Mouse (Mus musculus): ENCODE measurements around the gene Kcnh4. TPM values are rescaled to one million over a fixed set of nuclear protein-coding genes. Genes with fewer than 3 reads are reported as not detected.

Kcnh4 gene
- polyA plus RNA-seq, 1 experiment from 2014 or later = 1.1 TPM

GRCm38 (mm10) chr11:100784286-100784685 is 24.5 kb upstream of the Kcnh4 start:
- Histone ChIP-seq H3K27ac (replicated peaks) (no peak overlapping the region), H3K9ac (no peak overlapping the region), H3K4me1 (0 out of 2 replicates have a peak, but pooled peaks cover under 1% of the 10 kb centered on the region), H3K27me3 (no peaks in the 10 kb centered on the region), H3K36me3 (peaks cover 49% of the 10 kb centered on the region), H3K4me3 (replicated peaks) (no peak overlapping the region), H3K4me2 (replicated peaks) (no peak overlapping the region), H3K9me3 (replicated peaks) (no peaks in the 10 kb centered on the region)
- ATAC-seq (ENCODE audit: insufficient number of reproducible peaks, low FRiP score, low TSS enrichment, low read depth) = no peak
- WGBS = 80% methylated on average over 8 of the region's 8 CpGs

DNA sequence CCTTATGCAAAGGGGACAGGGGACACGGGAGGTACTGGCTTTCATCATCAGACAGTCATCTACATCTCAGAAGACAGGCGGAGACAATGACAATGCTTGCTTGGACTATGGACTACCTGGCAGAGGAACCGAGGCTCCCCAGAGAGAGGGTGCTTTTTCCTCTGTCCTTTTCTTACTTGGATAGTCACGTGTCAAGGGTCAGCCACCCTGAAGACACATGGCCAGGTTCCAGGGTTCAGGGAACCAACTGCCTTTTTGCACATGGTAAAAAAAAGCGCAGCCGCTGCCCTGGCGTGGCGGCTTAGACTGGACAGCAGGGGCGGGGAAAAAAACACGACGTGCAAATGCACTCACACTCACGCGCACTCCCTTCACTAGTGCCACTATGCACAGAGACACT is 22.8 kb upstream of the Kcnh4 start:
- peaks cover 42% of the 10 kb centered on the region for H3K36me3 ChIP-seq
- no peak overlapping the region for H3K4me2 ChIP-seq (replicated peaks)
- WGBS = 88% methylated on average over 13 of the region's 13 CpGs
- no peaks in the 10 kb centered on the region for H3K4me1 ChIP-seq
- ATAC-seq (ENCODE audit: insufficient number of reproducible peaks, low FRiP score, low TSS enrichment, low read depth) = no peak
- H3K4me3 ChIP-seq (replicated peaks) = no peak overlapping the region
- no peak overlapping the region for H3K27ac ChIP-seq (replicated peaks)
- no peak overlapping the region for H3K9ac ChIP-seq
- no peaks in the 10 kb centered on the region for H3K27me3 ChIP-seq
- no peaks in the 10 kb centered on the region for H3K9me3 ChIP-seq (replicated peaks)

DNA sequence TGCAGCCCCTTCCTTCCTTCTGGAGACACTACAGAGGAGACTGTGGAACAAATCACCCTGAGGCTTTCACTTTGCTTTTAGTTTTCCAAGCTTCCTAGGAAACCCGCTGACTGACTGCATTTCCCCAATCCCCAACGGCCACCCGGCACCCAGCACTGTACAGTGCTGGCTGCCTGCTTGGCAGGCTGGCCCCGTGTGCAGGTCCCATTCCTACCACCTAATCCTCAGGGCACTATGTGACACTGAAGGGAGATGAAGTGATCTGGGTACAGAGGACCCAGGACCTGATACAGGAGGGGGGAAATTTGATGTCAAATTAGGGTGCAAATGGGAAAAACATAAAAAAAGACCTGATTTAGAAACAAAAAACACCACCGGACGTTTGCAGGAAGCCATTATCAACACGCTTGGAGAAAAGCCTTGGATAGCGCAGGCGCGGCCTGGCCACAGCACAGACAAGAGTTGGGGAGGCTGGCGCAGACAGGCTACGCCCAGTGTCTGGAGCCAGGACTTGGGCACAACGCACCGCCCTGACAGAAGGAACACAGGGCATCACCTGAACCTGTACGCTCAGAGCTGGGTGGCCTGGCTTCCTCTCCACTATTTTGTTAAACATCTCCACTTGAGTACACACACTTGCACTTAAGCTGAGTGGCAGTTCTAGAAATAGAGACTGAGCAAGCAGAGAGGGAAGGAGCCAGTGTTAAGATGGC is 22.2 kb upstream of the Kcnh4 start:
- H3K4me3 ChIP-seq (replicated peaks) = no peak overlapping the region
- no peak overlapping the region for H3K9ac ChIP-seq
- H3K27me3 ChIP-seq = no peaks in the 10 kb centered on the region
- ATAC-seq (ENCODE audit: insufficient number of reproducible peaks, low FRiP score, low TSS enrichment, low read depth) = no peak
- no peak overlapping the region for H3K4me2 ChIP-seq (replicated peaks)
- H3K27ac ChIP-seq (replicated peaks) = no peak overlapping the region
- H3K9me3 ChIP-seq (replicated peaks) = no peaks in the 10 kb centered on the region
- H3K36me3 ChIP-seq = peaks cover 37% of the 10 kb centered on the region
- H3K4me1 ChIP-seq = no peaks in the 10 kb centered on the region
- WGBS = 80% methylated on average over 15 of the region's 15 CpGs

GRCm38 (mm10) chr11:100780247-100780646 is 20.5 kb upstream of the Kcnh4 start:
- Histone ChIP-seq H3K9me3 (replicated peaks) (no peaks in the 10 kb centered on the region), H3K36me3 (peaks cover 37% of the 10 kb centered on the region), H3K4me3 (replicated peaks) (no peak overlapping the region), H3K4me1 (no peaks in the 10 kb centered on the region), H3K9ac (no peak overlapping the region), H3K4me2 (replicated peaks) (no peak overlapping the region), H3K27me3 (no peaks in the 10 kb centered on the region), H3K27ac (replicated peaks) (no peak overlapping the region)
- 71% methylated on average over 8 of the region's 8 CpGs for WGBS
- no peak for ATAC-seq (ENCODE audit: insufficient number of reproducible peaks, low FRiP score, low TSS enrichment, low read depth)

DNA sequence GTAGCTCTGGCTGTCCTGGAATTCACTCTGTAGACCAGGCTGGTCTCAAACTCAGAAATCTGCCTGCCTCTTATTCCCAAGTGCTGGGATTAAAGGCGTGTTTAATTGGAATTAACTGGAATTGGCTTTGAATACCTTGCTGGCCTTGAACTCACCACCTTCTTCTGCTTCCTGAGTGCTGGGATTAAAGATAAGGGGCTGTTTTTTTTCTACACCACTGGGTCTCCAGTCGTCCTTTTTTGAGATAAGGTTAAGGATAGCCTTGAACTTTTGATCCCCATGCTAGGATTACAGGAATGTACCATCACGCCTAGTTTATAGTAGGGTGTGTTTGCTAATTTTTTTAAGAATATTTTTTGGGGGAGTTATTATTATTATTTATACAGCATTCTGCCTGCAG is 18.3 kb upstream of the Kcnh4 start:
- 73% methylated on average over 3 of the region's 3 CpGs for WGBS
- H3K9me3 ChIP-seq (replicated peaks) = no peaks in the 10 kb centered on the region
- H3K27ac ChIP-seq (replicated peaks) = no peak overlapping the region
- H3K36me3 ChIP-seq = peaks cover 25% of the 10 kb centered on the region
- no peaks in the 10 kb centered on the region for H3K27me3 ChIP-seq
- no peak overlapping the region for H3K4me2 ChIP-seq (replicated peaks)
- no peak overlapping the region for H3K9ac ChIP-seq
- H3K4me3 ChIP-seq (replicated peaks) = no peak overlapping the region
- no peak for ATAC-seq (ENCODE audit: insufficient number of reproducible peaks, low FRiP score, low TSS enrichment, low read depth)
- H3K4me1 ChIP-seq = no peaks in the 10 kb centered on the region

DNA sequence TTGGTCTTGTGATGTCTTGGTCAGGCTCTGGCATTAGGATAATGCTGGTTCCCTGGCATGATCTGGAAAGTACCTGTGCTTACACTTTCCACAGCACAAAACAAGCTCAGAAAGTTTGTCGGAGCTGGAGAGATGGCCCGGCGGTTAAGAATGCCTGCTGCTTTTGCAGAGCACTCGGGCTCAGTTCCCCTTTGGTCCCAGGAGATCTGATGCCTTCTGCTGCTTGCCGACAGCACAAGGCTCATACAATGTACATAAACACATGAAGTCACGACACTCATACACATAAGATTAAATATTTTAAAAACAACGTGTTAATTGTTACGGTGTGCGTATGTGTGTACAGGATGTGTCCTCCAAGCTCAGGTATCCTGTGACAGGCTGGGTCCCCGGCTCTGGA is 16.2 kb upstream of the Kcnh4 start:
- Histone ChIP-seq H3K4me2 (replicated peaks) (no peak overlapping the region), H3K9ac (no peak overlapping the region), H3K4me3 (replicated peaks) (no peak overlapping the region), H3K36me3 (peaks cover 10% of the 10 kb centered on the region; the same call in 1 of the 2 replicates), H3K27me3 (no peaks in the 10 kb centered on the region), H3K27ac (replicated peaks) (no peak overlapping the region), H3K4me1 (0 out of 2 replicates have a peak, but pooled peaks cover 2% of the 10 kb centered on the region), H3K9me3 (replicated peaks) (no peaks in the 10 kb centered on the region)
- ATAC-seq (ENCODE audit: insufficient number of reproducible peaks, low FRiP score, low TSS enrichment, low read depth) = no peak
- 75% methylated on average over 10 of the region's 10 CpGs for WGBS

DNA sequence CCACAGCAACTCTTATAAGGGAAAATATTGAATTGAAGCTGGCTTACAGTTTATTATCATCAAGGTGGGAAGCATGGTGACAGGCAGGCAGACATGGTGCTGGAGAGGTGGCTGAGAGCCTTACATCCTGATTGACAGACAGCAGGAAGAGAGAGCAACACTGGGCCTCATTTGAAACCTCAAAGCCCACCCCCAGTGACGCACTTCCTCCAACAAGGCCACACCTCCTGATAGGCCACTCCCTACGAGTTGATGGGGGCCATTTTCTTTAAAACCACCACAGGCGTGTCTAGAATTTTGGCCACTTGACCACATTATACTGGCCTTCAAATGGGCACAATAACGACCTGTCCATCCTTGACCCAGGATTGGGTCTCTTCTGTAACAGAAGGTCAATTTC is 14.5 kb upstream of the Kcnh4 start:
- Histone ChIP-seq H3K4me2 (replicated peaks) (no peak overlapping the region), H3K9ac (no peak overlapping the region), H3K27me3 (no peaks in the 10 kb centered on the region), H3K4me3 (replicated peaks) (no peak overlapping the region), H3K9me3 (replicated peaks) (no peaks in the 10 kb centered on the region), H3K4me1 (peaks cover 9% of the 10 kb centered on the region), H3K27ac (replicated peaks) (no peak overlapping the region), H3K36me3 (0 out of 2 replicates have a peak, but pooled peaks cover 5% of the 10 kb centered on the region)
- 73% methylated on average over 4 of the region's 4 CpGs for WGBS
- ATAC-seq (ENCODE audit: insufficient number of reproducible peaks, low FRiP score, low TSS enrichment, low read depth) = no peak

DNA sequence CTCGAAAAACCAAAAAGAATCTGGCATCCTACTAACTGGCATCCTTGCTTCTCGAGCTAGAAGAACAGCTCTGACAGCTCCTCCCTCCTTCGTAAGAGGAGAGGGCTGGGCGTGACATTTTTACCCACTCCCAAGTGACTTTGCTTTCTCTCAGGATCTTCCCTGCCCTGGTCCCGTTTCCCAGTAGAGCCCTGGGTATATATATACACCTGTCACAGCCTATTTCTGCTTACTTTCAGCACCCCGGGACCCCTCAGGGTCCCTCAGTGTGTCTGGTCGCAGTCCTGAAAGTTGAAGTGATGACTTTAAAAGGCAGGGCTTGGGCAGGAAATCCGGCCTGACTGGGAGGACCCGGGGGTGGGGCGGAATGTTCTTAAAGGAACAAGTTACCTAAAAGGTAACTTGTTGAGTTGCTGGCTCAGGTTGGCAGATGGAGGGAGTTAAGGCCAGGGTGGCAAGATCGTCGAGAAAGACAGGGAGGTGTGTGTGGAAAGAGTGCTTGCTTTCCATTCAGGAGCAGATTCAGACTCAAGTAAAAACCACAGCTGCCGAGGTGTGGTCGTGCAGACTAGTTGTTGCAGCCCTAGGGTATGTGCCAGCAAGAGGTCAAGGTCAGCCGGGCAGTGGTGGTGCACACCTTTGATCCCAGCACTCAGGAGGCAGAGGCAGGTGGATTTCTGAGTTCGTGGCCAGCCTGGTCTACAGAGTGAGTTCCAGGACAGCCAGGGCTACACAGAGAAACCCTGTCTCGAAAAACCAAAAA is 11.1 kb upstream of the Kcnh4 start, which contains the start of gene Ghdc:
Gene Ghdc, minus strand, starts transcription at position 312 of the 763 bp plus-strand sequence.
- no peaks in the 10 kb centered on the region for H3K9me3 ChIP-seq (replicated peaks)
- peak within 1 kb of the TSS; percentile 60; the same call in 1 of the 2 replicates for H3K27ac ChIP-seq (replicated peaks)
- peak within 1 kb of the TSS; percentile 56 for H3K4me2 ChIP-seq (replicated peaks)
- H3K36me3 ChIP-seq = 0 out of 2 replicates have a peak, but pooled peaks cover 4% of the 10 kb centered on the region
- ATAC-seq (ENCODE audit: insufficient number of reproducible peaks, low FRiP score, low TSS enrichment, low read depth) = peak; percentile 46; the same call in 1 of the 2 replicates
- H3K4me3 ChIP-seq (replicated peaks) = peak within 1 kb of the TSS; percentile 66
- H3K27me3 ChIP-seq = no peaks in the 10 kb centered on the region
- H3K4me1 ChIP-seq = peaks cover 9% of the 10 kb centered on the region
- WGBS = 16% methylated on average over 17 of the region's 17 CpGs
- H3K9ac ChIP-seq = peak within 1 kb of the TSS; percentile 39; the same call in 1 of the 2 replicates

DNA sequence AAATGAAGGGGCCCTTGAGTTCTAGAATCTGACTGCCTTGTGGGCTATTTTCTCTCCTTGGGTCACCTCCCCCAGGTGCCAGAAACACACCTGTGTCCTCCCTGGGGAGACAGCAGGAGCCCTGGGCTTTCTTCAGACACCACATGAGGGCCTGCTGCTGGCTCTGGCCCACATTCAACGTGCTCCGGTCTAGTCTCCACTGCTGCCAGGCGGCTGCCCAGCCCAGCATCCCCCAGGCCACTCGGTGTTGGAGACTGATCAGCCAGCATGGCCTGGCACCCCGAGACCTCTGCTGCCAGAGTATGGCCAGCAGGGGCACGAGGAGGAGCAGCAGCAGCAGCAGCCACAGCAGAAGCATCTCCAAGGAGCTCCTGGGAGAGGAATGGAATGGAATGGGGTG is 10.2 kb upstream of the Kcnh4 start:
- Histone ChIP-seq H3K36me3 (0 out of 2 replicates have a peak, but pooled peaks cover 4% of the 10 kb centered on the region), H3K9me3 (replicated peaks) (no peaks in the 10 kb centered on the region), H3K9ac (no peak overlapping the region), H3K4me3 (replicated peaks) (peak overlapping the region; percentile 66), H3K27ac (replicated peaks) (peak overlapping the region; percentile 60; the same call in 1 of the 2 replicates), H3K4me1 (peaks cover 9% of the 10 kb centered on the region), H3K27me3 (no peaks in the 10 kb centered on the region), H3K4me2 (replicated peaks) (peak overlapping the region; percentile 56)
- no peak for ATAC-seq (ENCODE audit: insufficient number of reproducible peaks, low FRiP score, low TSS enrichment, low read depth)
- 58% methylated on average over 6 of the region's 6 CpGs for WGBS

- H3K27ac ChIP-seq (replicated peaks) = no peak overlapping the region
- H3K36me3 ChIP-seq = 0 out of 2 replicates have a peak, but pooled peaks cover 4% of the 10 kb centered on the region
- H3K4me1 ChIP-seq = peaks cover 9% of the 10 kb centered on the region
- H3K4me3 ChIP-seq (replicated peaks) = no peak overlapping the region
- no peak overlapping the region for H3K9ac ChIP-seq
- H3K9me3 ChIP-seq (replicated peaks) = no peaks in the 10 kb centered on the region
- no peak for ATAC-seq (ENCODE audit: insufficient number of reproducible peaks, low FRiP score, low TSS enrichment, low read depth)
- H3K27me3 ChIP-seq = no peaks in the 10 kb centered on the region
- WGBS = 86% methylated on average over 5 of the region's 5 CpGs
- H3K4me2 ChIP-seq (replicated peaks) = no peak overlapping the region
Observed at GRCm38 (mm10) chr11:100767871-100768270, 8.1 kb upstream of the Kcnh4 start.

DNA sequence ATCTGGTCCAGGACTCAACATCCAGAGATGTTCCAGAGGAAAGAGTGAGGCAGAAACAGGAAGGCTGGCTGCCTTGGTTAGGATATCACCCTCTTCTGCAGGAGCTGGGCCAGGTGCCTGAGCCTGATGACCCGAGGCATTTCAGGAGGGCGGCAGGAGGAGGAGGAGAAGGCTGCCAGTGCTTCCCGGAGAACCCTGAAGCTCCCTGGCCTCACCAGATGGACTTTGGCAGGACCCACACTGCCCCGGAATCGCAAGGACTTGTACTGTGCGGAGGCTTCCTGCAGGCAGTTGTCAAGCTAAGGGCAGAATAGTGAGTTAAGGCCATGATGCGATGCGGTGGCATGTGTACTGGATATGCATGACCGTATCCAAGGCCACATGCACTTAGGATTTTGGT is 7.0 kb upstream of the Kcnh4 start:
- Histone ChIP-seq H3K9ac (no peak overlapping the region), H3K4me1 (peaks cover 13% of the 10 kb centered on the region), H3K27ac (replicated peaks) (no peak overlapping the region), H3K36me3 (0 out of 2 replicates have a peak, but pooled peaks cover 4% of the 10 kb centered on the region), H3K27me3 (peaks cover 9% of the 10 kb centered on the region; the same call in 1 of the 2 replicates), H3K4me3 (replicated peaks) (no peak overlapping the region), H3K4me2 (replicated peaks) (no peak overlapping the region), H3K9me3 (replicated peaks) (no peaks in the 10 kb centered on the region)
- no peak for ATAC-seq (ENCODE audit: insufficient number of reproducible peaks, low FRiP score, low TSS enrichment, low read depth)
- 86% methylated on average over 9 of the region's 9 CpGs for WGBS

All from embryonic facial prominence, embryonic 15.5 days (tissue).